Mouse (Mus musculus) heart, embryonic 14.5 days (tissue): ENCODE data around the gene Foxo1. TPM values are rescaled to one million over a fixed set of nuclear protein-coding genes. Genes with fewer than 3 reads are reported as not detected.

ENCODE experiments used
- ATAC-seq: fragments of 200-750 bp; cut with Nextera tagmentation; 2 replicates; pipeline ENCODE4 v1.8.0; 2017; ENCODE audit warnings: low read depth, moderate TSS enrichment; ENCODE audit not compliant: insufficient number of reproducible peaks, insufficient read depth, low FRiP score
- H3K27ac ChIP-seq, 2 experiments: fragments of 200-500 bp in 1 of 2; fragments of 300-500 bp in 1 of 2; sonication (generic) in 1 of 2; replicated peaks in 1 of 2; 2 replicates each; pipeline ENCODE4 v1.5.1; 2012 to 2014; ENCODE audit warnings: low read depth in 2 of 2, low read length in 2 of 2, control low read depth in 1 of 2, mild to moderate bottlenecking in 1 of 2, mixed read lengths in 1 of 2; ENCODE audit not compliant: control insufficient read depth in 1 of 2, insufficient read depth in 1 of 2
- H3K27me3 ChIP-seq: fragments of 300-500 bp; sonication (generic); 2 replicates; pipeline ENCODE4 v1.6.1; 2014; ENCODE audit warnings: mild to moderate bottlenecking, low read length, control low read depth; ENCODE audit not compliant: control insufficient read depth, insufficient read depth
- H3K36me3 ChIP-seq: fragments of 300-500 bp; sonication (generic); 2 replicates; pipeline ENCODE4 v1.6.1; 2014; ENCODE audit warnings: mild to moderate bottlenecking, control low read depth, low read length, mixed read lengths; ENCODE audit not compliant: control insufficient read depth, insufficient read depth
- H3K4me1 ChIP-seq, 2 experiments: fragments of 200-500 bp in 1 of 2; fragments of 300-500 bp in 1 of 2; sonication (generic) in 1 of 2; 2 replicates each; pipeline ENCODE4 v1.6.1; 2012 to 2014; ENCODE audit warnings: low read length in 2 of 2, control low read depth in 1 of 2, mixed read lengths in 1 of 2; ENCODE audit not compliant: control insufficient read depth in 2 of 2, insufficient read depth in 2 of 2
- H3K4me2 ChIP-seq: fragments of 300-500 bp; sonication (generic); 2 replicates; pipeline ENCODE4 v1.6.1; 2014; ENCODE audit warnings: mild to moderate bottlenecking, low read length
- H3K4me3 ChIP-seq, 2 experiments: fragments of 200-500 bp in 1 of 2; fragments of 300-500 bp in 1 of 2; sonication (generic) in 1 of 2; 2 replicates each; pipeline ENCODE4 v1.5.1; 2012 to 2014; ENCODE audit warnings: low read length in 2 of 2, mild to moderate bottlenecking in 2 of 2, control low read depth in 1 of 2, low read depth in 1 of 2, moderate library complexity in 1 of 2; ENCODE audit not compliant: control insufficient read depth in 1 of 2, insufficient read depth in 1 of 2
- H3K9ac ChIP-seq: fragments of 300-500 bp; sonication (generic); 2 replicates; pipeline ENCODE4 v1.6.1; 2014; ENCODE audit warnings: mild to moderate bottlenecking, low read length
- H3K9me3 ChIP-seq: fragments of 300-500 bp; sonication (generic); 2 replicates; pipeline ENCODE4 v1.6.1; 2016; ENCODE audit warnings: low read length, control low read depth; ENCODE audit not compliant: control insufficient read depth
- WGBS: fragments of 180-500 bp; shearing (Covaris S2); extraction: QIAGEN DNeasy Blood & Tissue Kit; methylation state at CpG from one replicate; pipeline ENCODE4 v1.1.7; 2014; 5-methylcytosine and 5-hydroxymethylcytosine counted together
- polyA plus RNA-seq: library from polyadenylated mRNA; unstranded; fragments of >200 nt; fragmentation: Nextera tagmentation; extraction: Ambion mirVana; gene quantifications from 2 replicates; pipeline ENCODE4 v1.2.1, GENCODE M21; 2014

Gene Foxo1
- polyA plus RNA-seq, 1 experiment from 2014 or later = 9.2 TPM

- 100% methylated on average over 1 of the region's 1 CpGs for WGBS
- Histone ChIP-seq H3K27me3 (no peaks in the 10 kb centered on the region), H3K4me1 (no peaks in the 10 kb centered on the region), H3K4me3 (no peak overlapping the region), H3K27ac (no peak overlapping the region), H3K9me3 (no peaks in the 10 kb centered on the region), H3K36me3 (no peaks in the 10 kb centered on the region), H3K9ac (no peak overlapping the region), H3K4me2 (no peak overlapping the region)
- ATAC-seq = no peak
These were observed 12.5 kb downstream of the Foxo1 start for GRCm38 (mm10) chr3:52280681-52281080.

- no peak for ATAC-seq
- Histone ChIP-seq H3K27me3 (no peaks in the 10 kb centered on the region), H3K4me1 (no peaks in the 10 kb centered on the region), H3K4me2 (no peak overlapping the region), H3K36me3 (no peaks in the 10 kb centered on the region), H3K9me3 (no peaks in the 10 kb centered on the region), H3K27ac (no peak overlapping the region), H3K4me3 (no peak overlapping the region), H3K9ac (no peak overlapping the region)
- 95% methylated on average over 3 of the region's 3 CpGs for WGBS
These were observed 13.7 kb downstream of the Foxo1 start for GRCm38 (mm10) chr3:52281882-52282281.

GRCm38 (mm10) chr3:52282369-52282768 is 14.2 kb downstream of the Foxo1 start:
- Histone ChIP-seq H3K4me3 (no peak overlapping the region), H3K9ac (no peak overlapping the region), H3K4me2 (no peak overlapping the region), H3K9me3 (no peaks in the 10 kb centered on the region), H3K27ac (no peak overlapping the region), H3K36me3 (no peaks in the 10 kb centered on the region), H3K4me1 (no peaks in the 10 kb centered on the region), H3K27me3 (no peaks in the 10 kb centered on the region)
- no peak for ATAC-seq
- WGBS = 38% methylated on average over 2 of the region's 2 CpGs

GRCm38 (mm10) chr3:52283521-52283920 is 15.4 kb downstream of the Foxo1 start:
- Histone ChIP-seq H3K9ac (no peak overlapping the region), H3K4me2 (no peak overlapping the region), H3K4me1 (no peaks in the 10 kb centered on the region), H3K27ac (no peak overlapping the region), H3K36me3 (no peaks in the 10 kb centered on the region), H3K27me3 (no peaks in the 10 kb centered on the region), H3K4me3 (no peak overlapping the region), H3K9me3 (no peaks in the 10 kb centered on the region)
- no peak for ATAC-seq
- WGBS = 70% methylated on average over 6 of the region's 6 CpGs

- 85% methylated on average over 2 of the region's 2 CpGs for WGBS
- Histone ChIP-seq H3K4me2 (no peak overlapping the region), H3K4me3 (no peak overlapping the region)
These were observed 22.7 kb downstream of the Foxo1 start for GRCm38 (mm10) chr3:52290811-52291210.

GRCm38 (mm10) chr3:52292498-52292897 is 24.4 kb downstream of the Foxo1 start:
- ATAC-seq = no peak
- H3K4me1 ChIP-seq = peaks cover 4 to 15% of the 10 kb centered on the region in 2 experiments; a peak in 3 of 4 replicates
- no peak overlapping the region for H3K9ac ChIP-seq
- no peak overlapping the region for H3K4me3 ChIP-seq
- WGBS = 64% methylated on average over 7 of the region's 7 CpGs
- H3K27me3 ChIP-seq = no peaks in the 10 kb centered on the region
- H3K4me2 ChIP-seq = no peak overlapping the region
- H3K36me3 ChIP-seq = no peaks in the 10 kb centered on the region
- no peak overlapping the region for H3K27ac ChIP-seq
- no peaks in the 10 kb centered on the region for H3K9me3 ChIP-seq

More at GRCm38 (mm10) chr3:52290811-52291210, 22.7 kb downstream of the Foxo1 start:
- no peak overlapping the region for H3K27ac ChIP-seq
- H3K9ac ChIP-seq = no peak overlapping the region
- H3K27me3 ChIP-seq = no peaks in the 10 kb centered on the region
- H3K4me1 ChIP-seq = peaks cover 2 to 15% of the 10 kb centered on the region in 2 experiments; a peak in 3 of 4 replicates
- no peaks in the 10 kb centered on the region for H3K9me3 ChIP-seq
- no peak for ATAC-seq
- no peaks in the 10 kb centered on the region for H3K36me3 ChIP-seq

- ATAC-seq = no peak
- Histone ChIP-seq H3K36me3 (no peaks in the 10 kb centered on the region), H3K4me1 (peaks cover 7 to 24% of the 10 kb centered on the region in 2 experiments; a peak in 3 of 4 replicates), H3K4me3 (no peak overlapping the region), H3K27me3 (no peaks in the 10 kb centered on the region), H3K27ac (no peak overlapping the region), H3K9me3 (no peaks in the 10 kb centered on the region), H3K9ac (no peak overlapping the region), H3K4me2 (no peak overlapping the region)
- WGBS = 60% methylated on average over 5 of the region's 5 CpGs
These were observed 25.8 kb downstream of the Foxo1 start for GRCm38 (mm10) chr3:52293946-52294345.

GRCm38 (mm10) chr3:52295688-52296087 is 27.6 kb downstream of the Foxo1 start:
- H3K27ac ChIP-seq = no peak overlapping the region
- H3K36me3 ChIP-seq = no peaks in the 10 kb centered on the region
- H3K4me3 ChIP-seq = no peak overlapping the region
- no peak overlapping the region for H3K9ac ChIP-seq
- ATAC-seq = no peak
- 94% methylated on average over 1 of the region's 1 CpGs for WGBS
- no peaks in the 10 kb centered on the region for H3K9me3 ChIP-seq
- peaks cover 17 to 41% of the 10 kb centered on the region in 2 experiments for H3K4me1 ChIP-seq
- no peaks in the 10 kb centered on the region for H3K27me3 ChIP-seq
- H3K4me2 ChIP-seq = no peak overlapping the region
